Mouse (Mus musculus): Measurements from ENCODE around the gene Gm48552.
A peak's percentile ranks its signal among the peaks of the same experiment; 100 is the strongest.

GRCm38 (mm10) chr10:81416581-81417226, 27.9 kb downstream of the Gm48552 start:
- TF ChIP-seq SRF (IDR thresholded peaks at IDR 0.05; ENCODE audit: control insufficient read depth, insufficient read length, low read depth) (peak; percentile 17), POLR2AphosphoS2 (IDR thresholded peaks at IDR 0.05; ENCODE audit: insufficient read length, low read depth) (no peak), POLR2A (IDR thresholded peaks at IDR 0.05; ENCODE audit: insufficient read length, low read depth) (no peak), MYOD1 (IDR thresholded peaks at IDR 0.05; ENCODE audit: control insufficient read depth in 1 of 3, insufficient read length in 2 of 3, low read depth in 2 of 3) (peak in 1 of 3 experiments; percentile 97), CEBPB (IDR thresholded peaks at IDR 0.05; ENCODE audit: insufficient read depth, poor library complexity, severe bottlenecking) (no peak), USF1 (IDR thresholded peaks at IDR 0.05; ENCODE audit: low read depth) (no peak), E2F4 (IDR thresholded peaks at IDR 0.05; ENCODE audit: insufficient read depth) (peak; percentile 77), MAX (IDR thresholded peaks at IDR 0.05; ENCODE audit: low read depth) (peak; percentile 35), MYOG (IDR thresholded peaks at IDR 0.05; ENCODE audit: control insufficient read depth in 1 of 3, insufficient read depth in 1 of 3, insufficient read length in 2 of 3, low read depth in 2 of 3) (peak in 2 of 3 experiments; percentile 77 to 99), TCF12 (IDR thresholded peaks at IDR 0.05; ENCODE audit: insufficient read depth, poor library complexity, severe bottlenecking) (peak; percentile 94), TCF3 (IDR thresholded peaks at IDR 0.05; ENCODE audit: insufficient read length, low read depth) (no peak), REST (IDR thresholded peaks at IDR 0.05; ENCODE audit: insufficient read depth, insufficient read length) (no peak)

Data from myocyte (in vitro differentiated cells).